Mouse (Mus musculus) liver, postnatal 0 days (tissue): Measurements from ENCODE around the gene Asxl1. TPM values are rescaled to one million over a fixed set of nuclear protein-coding genes. Genes with fewer than 3 reads are reported as not detected.
"Not testable (repeated sequence)": the region's sequence is repeated elsewhere in the genome, so short reads cannot be mapped to it uniquely, and the experiment has no call there.

Source experiments
- ATAC-seq: fragments of 200-750 bp; cut with Nextera tagmentation; 2 replicates; pipeline ENCODE4 v1.8.0; 2017; ENCODE audit warnings: mild to moderate bottlenecking, moderate library complexity
- DNase-seq: peaks from one replicate; pipeline ENCODE4 v3.0.0-alpha.2; 2016
- H3K27ac ChIP-seq: fragments of 300-500 bp; sonication (generic); 2 replicates; pipeline ENCODE4 v1.5.1; 2014; ENCODE audit warnings: antibody characterized with exemption, moderate library complexity, mild to moderate bottlenecking, low read depth
- H3K27me3 ChIP-seq: fragments of 300-500 bp; sonication (generic); 2 replicates; pipeline ENCODE4 v1.6.1; 2014; ENCODE audit warnings: low read length, control low read depth, mixed read lengths; ENCODE audit not compliant: insufficient read depth
- H3K36me3 ChIP-seq: fragments of 300-500 bp; sonication (generic); replicated peaks from 2 replicates; pipeline ENCODE4 v1.6.1; 2014; ENCODE audit warnings: mild to moderate bottlenecking, control low read depth, low read length, moderate library complexity, mixed read lengths; ENCODE audit not compliant: insufficient read depth
- H3K4me1 ChIP-seq: fragments of 300-500 bp; sonication (generic); 2 replicates; pipeline ENCODE4 v1.6.1; 2014; ENCODE audit warnings: antibody characterized with exemption, mild to moderate bottlenecking, control low read depth; ENCODE audit not compliant: insufficient read depth
- H3K4me2 ChIP-seq: fragments of 300-500 bp; sonication (generic); 2 replicates; pipeline ENCODE4 v1.6.1; 2014; ENCODE audit warnings: low read depth, mild to moderate bottlenecking, low read length, moderate library complexity, mixed read lengths
- H3K4me3 ChIP-seq: fragments of 300-500 bp; sonication (generic); 2 replicates; pipeline ENCODE4 v1.5.1; 2014; ENCODE audit warnings: low read depth, low read length
- H3K9ac ChIP-seq: fragments of 300-500 bp; sonication (generic); replicated peaks from 2 replicates; pipeline ENCODE4 v1.6.1; 2014; ENCODE audit warnings: mild to moderate bottlenecking, moderate library complexity
- H3K9me3 ChIP-seq: fragments of 300-500 bp; sonication (generic); 2 replicates; pipeline ENCODE4 v1.6.1; 2016; ENCODE audit warnings: mild to moderate bottlenecking, control low read depth, low read length, mixed read lengths
- CTCF ChIP-seq: sonication (generic); IDR thresholded peaks from 2 replicates; pipeline ENCODE4 v1.5.1; 2016; ENCODE audit warnings: antibody characterized with exemption, low read depth
- EP300 ChIP-seq: IDR thresholded peaks from 2 replicates; pipeline ENCODE4 v1.6.1; 2016; ENCODE audit warnings: antibody characterized with exemption, low read depth, mild to moderate bottlenecking
- WGBS: fragments of 180-500 bp; shearing (Covaris S2); extraction: QIAGEN DNeasy Blood & Tissue Kit; methylation state at CpG from one replicate; pipeline ENCODE4 v1.1.7; 2014; ENCODE audit not compliant: insufficient replicate concordance; 5-methylcytosine and 5-hydroxymethylcytosine counted together
- polyA plus RNA-seq: library from polyadenylated mRNA; unstranded; fragments of >200 nt; fragmentation: Nextera tagmentation; extraction: Ambion mirVana; gene quantifications from 2 replicates; pipeline ENCODE4 v1.2.1, GENCODE M21; 2015

Gene Asxl1
- polyA plus RNA-seq, 1 experiment from 2014 or later = 5.7 TPM

DNA sequence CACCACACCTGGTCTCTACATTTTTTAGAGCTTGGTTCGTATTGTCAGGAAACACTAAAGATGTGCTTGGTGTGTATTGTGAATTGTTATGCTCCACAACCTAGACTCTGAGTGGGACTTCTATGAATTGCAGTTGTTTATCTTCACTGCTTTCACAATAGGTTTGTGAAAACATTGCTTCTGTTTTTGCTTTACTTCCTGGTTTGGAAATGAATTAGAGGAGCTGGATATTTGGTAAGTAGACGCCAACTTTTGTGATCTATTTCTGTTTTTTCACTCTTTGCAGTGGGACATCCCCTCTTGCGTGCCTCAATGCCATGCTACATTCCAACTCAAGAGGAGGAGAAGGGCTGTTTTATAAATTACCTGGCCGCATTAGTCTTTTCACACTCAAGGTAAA, 11.2 kb downstream of the Asxl1 start:
- H3K4me1 ChIP-seq = no peaks in the 10 kb centered on the region
- ATAC-seq (no peak), DNase-seq (no peak)
- no peak overlapping the region for H3K4me2 ChIP-seq
- no peaks in the 10 kb centered on the region for H3K27me3 ChIP-seq
- no peak overlapping the region for H3K27ac ChIP-seq
- peaks cover 69% of the 10 kb centered on the region for H3K36me3 ChIP-seq
- H3K9me3 ChIP-seq = no peaks in the 10 kb centered on the region
- no peak for TF ChIP-seq EP300
- H3K4me3 ChIP-seq = no peak overlapping the region
- 81% methylated on average over 4 of the region's 4 CpGs for WGBS
- H3K9ac ChIP-seq = no peak overlapping the region

DNA sequence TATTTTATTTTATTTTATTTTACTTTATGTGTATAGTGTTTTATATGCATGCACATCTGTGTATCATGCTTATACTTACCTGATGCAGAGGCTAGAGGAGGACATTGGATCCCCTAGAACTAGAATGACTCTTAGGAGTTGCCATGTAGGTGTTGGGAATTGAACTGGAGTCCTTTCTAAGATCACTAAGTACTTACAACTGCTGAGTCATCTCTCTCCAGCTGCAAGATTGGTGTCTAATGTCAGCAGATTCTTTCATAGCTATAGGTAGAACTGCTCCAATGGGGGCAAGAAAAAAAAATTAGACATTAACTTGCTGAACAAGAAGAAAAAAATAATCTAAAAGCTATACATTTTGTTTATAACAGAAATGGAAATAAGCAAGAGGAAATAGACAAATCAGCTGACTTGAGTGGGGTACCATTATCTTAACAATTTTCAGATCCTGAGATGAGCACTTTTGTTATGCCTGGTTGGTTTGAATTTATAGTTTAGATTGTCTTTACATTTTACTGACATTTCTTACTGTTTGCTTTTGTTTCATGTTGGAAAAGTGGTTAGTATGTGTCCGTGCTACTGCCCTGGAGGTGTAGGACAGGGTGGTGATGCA, 15.6 kb downstream of the Asxl1 start:
- Histone ChIP-seq H3K27me3 (no peaks in the 10 kb centered on the region), H3K9ac (no peak overlapping the region), H3K4me2 (no peak overlapping the region), H3K4me1 (no peaks in the 10 kb centered on the region), H3K27ac (no peak overlapping the region), H3K36me3 (peaks cover 68% of the 10 kb centered on the region), H3K4me3 (no peak overlapping the region), H3K9me3 (no peaks in the 10 kb centered on the region)
- DNase-seq (no peak), ATAC-seq (no peak)
- TF ChIP-seq CTCF (no peak), EP300 (no peak)
- WGBS = 88% methylated on average over 1 of the region's 1 CpGs

DNA sequence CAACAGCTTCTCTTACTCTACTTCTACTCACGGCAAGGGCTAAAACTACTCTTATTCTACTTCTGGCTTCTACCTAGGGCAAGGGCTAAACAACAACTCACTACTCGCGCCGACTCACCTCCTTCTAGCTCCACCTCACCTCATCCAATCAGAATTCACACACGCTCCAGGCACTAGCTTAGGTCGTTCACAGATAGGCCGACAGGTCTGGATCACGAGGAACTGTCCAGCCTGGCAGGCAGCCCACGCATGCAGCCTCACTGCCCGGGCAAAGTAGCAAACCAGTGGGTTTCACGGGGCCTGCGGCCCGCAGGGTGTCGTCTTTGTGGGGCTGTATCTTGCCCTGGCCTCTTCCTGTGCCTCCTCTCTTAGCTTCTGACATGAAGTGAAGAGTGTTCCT, 18.9 kb downstream of the Asxl1 start:
- WGBS = 84% methylated on average over 14 of the region's 14 CpGs
- H3K9ac ChIP-seq, H3K4me1 ChIP-seq, H3K27me3 ChIP-seq, H3K9me3 ChIP-seq, H3K4me2 ChIP-seq, H3K27ac ChIP-seq, H3K4me3 ChIP-seq, ATAC-seq, DNase-seq: not testable (repeated sequence)
- H3K36me3 ChIP-seq = peaks cover 65% of the 10 kb centered on the region

DNA sequence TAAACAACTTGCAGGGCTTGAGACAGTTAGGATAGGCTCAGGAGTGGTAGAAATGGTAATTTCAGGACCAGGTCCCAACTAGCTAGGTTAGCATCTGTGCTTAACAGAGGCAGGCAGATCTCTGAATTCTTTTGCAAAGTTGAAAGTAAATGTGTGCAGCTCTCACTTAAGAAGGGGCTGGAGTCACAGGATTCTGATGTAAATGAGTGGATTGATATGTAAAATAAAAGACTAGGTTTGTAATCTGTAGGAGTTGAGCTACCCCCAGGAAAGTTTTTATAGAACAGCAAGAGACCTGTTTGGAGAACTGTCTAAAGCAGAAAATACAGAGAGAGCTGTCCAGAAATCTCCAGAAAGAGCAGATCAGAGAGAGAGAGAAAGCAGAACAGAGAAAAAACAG, 25.2 kb downstream of the Asxl1 start:
- no peaks in the 10 kb centered on the region for H3K27me3 ChIP-seq
- ATAC-seq (no peak), DNase-seq (no peak)
- H3K4me2 ChIP-seq = no peak overlapping the region
- H3K36me3 ChIP-seq = peaks cover 39% of the 10 kb centered on the region
- H3K4me3 ChIP-seq = no peak overlapping the region
- no peak overlapping the region for H3K27ac ChIP-seq
- no peak overlapping the region for H3K9ac ChIP-seq
- 0 out of 2 replicates have a peak, but pooled peaks cover 3% of the 10 kb centered on the region for H3K4me1 ChIP-seq
- no peaks in the 10 kb centered on the region for H3K9me3 ChIP-seq
- TF ChIP-seq EP300 (no peak), CTCF (no peak)

DNA sequence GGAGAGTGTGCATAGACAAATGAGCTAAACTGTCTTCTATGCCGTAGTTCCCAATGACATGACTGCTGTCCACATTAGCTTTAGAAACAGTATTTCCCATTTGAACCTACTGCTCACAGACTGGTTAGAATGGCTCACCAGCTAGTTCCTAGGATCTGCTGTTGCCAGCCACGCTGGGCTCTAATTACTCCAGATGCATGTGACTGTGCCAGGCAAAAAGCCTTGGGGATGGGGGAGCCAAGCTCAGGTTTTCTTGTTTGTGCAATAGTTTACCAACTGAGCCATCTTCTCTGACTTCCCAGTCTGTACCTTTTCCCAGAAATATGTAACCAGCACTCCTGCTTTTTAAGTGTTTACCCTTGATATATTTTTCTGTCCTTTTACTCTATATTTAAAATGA, 29.8 kb downstream of the Asxl1 start:
- no peak overlapping the region for H3K4me2 ChIP-seq
- no peak overlapping the region for H3K9ac ChIP-seq
- peaks cover 6% of the 10 kb centered on the region; the same call in 1 of the 2 replicates for H3K4me1 ChIP-seq
- TF ChIP-seq CTCF (no peak), EP300 (no peak)
- DNase-seq = no peak
- peaks cover 3% of the 10 kb centered on the region; the same call in 1 of the 2 replicates for H3K36me3 ChIP-seq
- no peaks in the 10 kb centered on the region for H3K9me3 ChIP-seq
- WGBS = 88% methylated on average over 2 of the region's 2 CpGs
- no peak for ATAC-seq
- H3K27ac ChIP-seq = no peak overlapping the region
- no peaks in the 10 kb centered on the region for H3K27me3 ChIP-seq
- H3K4me3 ChIP-seq = no peak overlapping the region

DNA sequence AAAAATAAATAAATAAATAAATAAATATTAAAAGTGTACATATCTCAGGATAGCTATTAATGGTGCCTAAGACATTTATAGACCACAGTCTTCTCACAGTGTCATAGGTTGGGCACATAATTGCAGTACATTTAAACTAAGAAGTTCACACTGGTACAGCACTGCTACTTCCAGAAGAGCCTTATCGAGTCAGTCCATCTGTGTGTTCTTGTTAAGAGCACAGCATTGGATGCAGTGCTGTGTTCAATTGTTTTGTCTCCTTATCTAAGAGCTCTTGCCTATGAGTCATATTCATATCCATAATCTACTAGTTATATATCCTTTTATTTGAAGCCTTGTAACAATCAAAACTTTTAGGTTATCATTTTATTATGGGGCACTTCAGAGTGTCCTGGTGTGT, 34.9 kb downstream of the Asxl1 start:
- TF ChIP-seq EP300 (no peak), CTCF (no peak)
- Histone ChIP-seq H3K4me1 (peaks cover 3% of the 10 kb centered on the region; the same call in 1 of the 2 replicates), H3K4me3 (no peak overlapping the region), H3K9me3 (no peaks in the 10 kb centered on the region), H3K4me2 (no peak overlapping the region), H3K9ac (no peak overlapping the region), H3K27ac (no peak overlapping the region), H3K27me3 (no peaks in the 10 kb centered on the region), H3K36me3 (peaks cover 33% of the 10 kb centered on the region)
- ATAC-seq = no peak
- no peak for DNase-seq
- WGBS = 63% methylated on average over 1 of the region's 1 CpGs

DNA sequence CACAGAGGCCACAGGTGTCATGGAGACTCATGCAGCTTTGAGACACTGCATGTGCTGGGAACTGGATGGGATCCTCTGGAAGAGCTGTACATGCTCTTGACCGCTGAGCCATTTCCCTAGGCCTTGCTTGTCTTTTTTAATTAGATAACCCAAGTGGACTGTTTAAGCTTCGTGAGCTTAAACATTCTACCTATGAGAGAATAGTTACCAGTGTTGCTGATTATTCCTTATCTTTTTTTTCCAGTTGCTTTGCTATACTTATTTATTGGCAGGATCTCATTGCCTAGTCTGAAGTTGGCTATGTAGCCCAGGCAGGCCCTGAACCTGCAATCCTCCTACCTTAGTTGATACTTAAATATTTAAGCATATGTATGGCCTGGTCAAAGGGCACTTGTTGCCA, 44.2 kb downstream of the Asxl1 start:
- H3K9me3 ChIP-seq = no peaks in the 10 kb centered on the region
- H3K9ac ChIP-seq = no peak overlapping the region
- DNase-seq (no peak), ATAC-seq (no peak)
- WGBS = 55% methylated on average over 2 of the region's 2 CpGs
- H3K27me3 ChIP-seq = no peaks in the 10 kb centered on the region
- H3K36me3 ChIP-seq = peaks cover 55% of the 10 kb centered on the region
- TF ChIP-seq EP300 = no peak
- no peak for TF ChIP-seq CTCF
- peaks cover 8% of the 10 kb centered on the region for H3K4me1 ChIP-seq
- H3K4me2 ChIP-seq = no peak overlapping the region
- no peak overlapping the region for H3K4me3 ChIP-seq
- no peak overlapping the region for H3K27ac ChIP-seq
